Mouse (Mus musculus) forebrain, postnatal 0 days (tissue): ENCODE measurements around the gene Isyna1. TPM values are rescaled to one million over a fixed set of nuclear protein-coding genes. Genes with fewer than 3 reads are reported as not detected.

Experiments
- ATAC-seq: fragments of 200-750 bp; cut with Nextera tagmentation; 2 replicates; pipeline ENCODE4 v1.8.0; 2017; ENCODE audit warnings: mild to moderate bottlenecking, moderate library complexity
- DNase-seq: peaks from one replicate; pipeline ENCODE4 v3.0.0-alpha.2; 2015
- H3K27ac ChIP-seq: fragments of 300-500 bp; sonication (generic); 2 replicates; pipeline ENCODE4 v1.5.1; 2014; ENCODE audit warnings: low read depth, mild to moderate bottlenecking, antibody characterized with exemption, low read length, moderate library complexity, mixed read lengths
- H3K27me3 ChIP-seq: fragments of 300-500 bp; sonication (generic); 2 replicates; pipeline ENCODE4 v1.6.1; 2014; ENCODE audit warnings: mild to moderate bottlenecking, low read length, mixed read lengths; ENCODE audit not compliant: insufficient read depth
- H3K36me3 ChIP-seq: fragments of 300-500 bp; sonication (generic); 2 replicates; pipeline ENCODE4 v1.6.1; 2014; ENCODE audit warnings: mild to moderate bottlenecking, moderate library complexity; ENCODE audit not compliant: insufficient read depth
- H3K4me1 ChIP-seq: fragments of 300-500 bp; sonication (generic); 2 replicates; pipeline ENCODE4 v1.6.1; 2014; ENCODE audit warnings: antibody characterized with exemption; ENCODE audit not compliant: insufficient read depth
- H3K4me2 ChIP-seq: fragments of 300-500 bp; sonication (generic); 2 replicates; pipeline ENCODE4 v1.6.1; 2014; ENCODE audit warnings: low read depth, mild to moderate bottlenecking, moderate library complexity
- H3K4me3 ChIP-seq: fragments of 300-500 bp; sonication (generic); 2 replicates; pipeline ENCODE4 v1.5.1; 2014; ENCODE audit warnings: low read depth, low read length, mixed read lengths
- H3K9ac ChIP-seq: fragments of 300-500 bp; sonication (generic); 2 replicates; pipeline ENCODE4 v1.6.1; 2014; ENCODE audit warnings: mild to moderate bottlenecking
- H3K9me3 ChIP-seq: fragments of 300-500 bp; sonication (generic); 2 replicates; pipeline ENCODE4 v1.6.1; 2016; ENCODE audit warnings: low read length
- CTCF ChIP-seq: sonication (generic); IDR thresholded peaks from 2 replicates; pipeline ENCODE4 v1.5.1; 2016; ENCODE audit warnings: antibody characterized with exemption, control low read depth, low read depth
- WGBS: fragments of 180-500 bp; shearing (Covaris S2); extraction: QIAGEN DNeasy Blood & Tissue Kit; methylation state at CpG from one replicate; pipeline ENCODE4 v1.1.7; 2014; 5-methylcytosine and 5-hydroxymethylcytosine counted together
- polyA plus RNA-seq: library from polyadenylated mRNA; unstranded; fragments of >200 nt; fragmentation: Nextera tagmentation; extraction: Ambion mirVana; gene quantifications from 2 replicates; pipeline ENCODE4 v1.2.1, GENCODE M21; 2015
- total RNA-seq: library from RNA; depleted of rRNA; stranded (reverse); fragments of >200 nt; gene quantifications from 2 replicates; pipeline ENCODE4 v1.2.3, GENCODE M21; 2014

Gene Isyna1
- total and polyA plus RNA-seq, 2 experiments from 2014 or later = 106 to 136 TPM

- Histone ChIP-seq H3K27me3 (no peaks in the 10 kb centered on the region), H3K9me3 (no peaks in the 10 kb centered on the region), H3K9ac (no peak overlapping the region), H3K4me3 (no peak overlapping the region), H3K4me1 (no peaks in the 10 kb centered on the region), H3K27ac (no peak overlapping the region), H3K36me3 (no peaks in the 10 kb centered on the region), H3K4me2 (no peak overlapping the region)
- ATAC-seq (no peak), DNase-seq (no peak)
- TF ChIP-seq CTCF = no peak
- WGBS = 86% methylated on average over 7 of the region's 7 CpGs
Measured at GRCm38 (mm10) chr8:70561809-70562535, 32.2 kb upstream of the Isyna1 start.

- H3K9ac ChIP-seq = no peak overlapping the region
- ATAC-seq (no peak), DNase-seq (no peak)
- TF ChIP-seq CTCF = no peak
- H3K27ac ChIP-seq = no peak overlapping the region
- H3K4me3 ChIP-seq = no peak overlapping the region
- H3K36me3 ChIP-seq = no peaks in the 10 kb centered on the region
- no peaks in the 10 kb centered on the region for H3K27me3 ChIP-seq
- 78% methylated on average over 3 of the region's 3 CpGs for WGBS
- no peaks in the 10 kb centered on the region for H3K9me3 ChIP-seq
- no peaks in the 10 kb centered on the region for H3K4me1 ChIP-seq
- H3K4me2 ChIP-seq = no peak overlapping the region
Measured at GRCm38 (mm10) chr8:70562802-70563201, 31.4 kb upstream of the Isyna1 start.

GRCm38 (mm10) chr8:70563763-70564387 is 30.3 kb upstream of the Isyna1 start:
- Histone ChIP-seq H3K4me2 (no peak overlapping the region), H3K9me3 (no peaks in the 10 kb centered on the region), H3K4me1 (no peaks in the 10 kb centered on the region), H3K27me3 (no peaks in the 10 kb centered on the region), H3K36me3 (no peaks in the 10 kb centered on the region), H3K27ac (no peak overlapping the region), H3K4me3 (no peak overlapping the region), H3K9ac (no peak overlapping the region)
- 92% methylated on average over 6 of the region's 6 CpGs for WGBS
- ATAC-seq (no peak), DNase-seq (no peak)
- no peak for TF ChIP-seq CTCF

DNA sequence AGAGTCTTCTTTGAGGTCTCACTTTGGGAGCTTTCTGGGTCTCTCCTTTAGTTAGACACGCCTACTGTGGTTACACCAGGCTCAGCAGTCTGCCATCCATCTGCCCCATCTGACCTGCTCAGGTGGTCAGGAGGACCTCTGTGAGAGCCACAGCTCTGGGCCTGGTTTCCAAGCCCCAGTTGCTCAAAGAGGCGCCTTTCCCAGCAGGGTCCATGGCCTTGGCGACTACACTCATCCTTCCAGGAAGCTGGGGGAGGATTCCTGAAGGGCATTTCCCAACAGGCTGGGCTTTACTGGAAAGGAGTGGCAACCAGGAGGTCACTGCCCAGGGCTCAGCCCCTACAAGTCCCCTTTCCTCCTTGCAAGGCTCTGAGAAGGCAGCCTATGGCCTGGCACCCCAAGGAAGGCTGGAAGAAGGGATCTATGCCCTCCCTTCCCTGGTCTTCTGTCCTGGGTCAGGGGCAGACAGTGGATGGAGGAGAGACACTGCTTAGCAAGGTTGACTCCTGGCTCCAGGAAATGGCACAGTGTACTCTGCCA is 29.4 kb upstream of the Isyna1 start:
- no peak overlapping the region for H3K27ac ChIP-seq
- H3K4me1 ChIP-seq = no peaks in the 10 kb centered on the region
- no peaks in the 10 kb centered on the region for H3K36me3 ChIP-seq
- H3K4me2 ChIP-seq = no peak overlapping the region
- H3K9me3 ChIP-seq = no peaks in the 10 kb centered on the region
- H3K9ac ChIP-seq = no peak overlapping the region
- H3K4me3 ChIP-seq = no peak overlapping the region
- no peak for TF ChIP-seq CTCF
- ATAC-seq = no peak
- WGBS = 90% methylated on average over 3 of the region's 3 CpGs
- DNase-seq = no peak
- H3K27me3 ChIP-seq = no peaks in the 10 kb centered on the region

DNA sequence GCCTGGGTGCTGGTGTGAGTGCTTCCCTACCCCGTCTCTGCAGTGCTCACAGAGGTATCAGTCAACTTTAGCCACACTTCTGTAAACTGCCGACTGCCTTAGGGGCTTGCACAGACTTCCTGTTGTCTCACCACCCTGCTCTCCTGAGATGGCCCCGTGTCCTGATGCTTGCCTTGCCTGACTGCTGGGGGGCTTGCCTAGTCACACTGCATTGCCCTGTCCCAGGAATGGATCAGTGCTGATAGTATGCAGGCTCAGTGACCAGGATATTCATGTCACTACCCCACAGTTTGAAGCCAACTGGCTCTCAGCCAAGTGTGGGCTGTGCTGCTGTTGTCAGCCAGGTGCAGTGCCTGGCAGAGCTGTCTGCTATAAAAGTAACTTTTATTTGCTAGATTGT is 28.6 kb upstream of the Isyna1 start:
- DNase-seq = no peak
- no peak for TF ChIP-seq CTCF
- Histone ChIP-seq H3K27ac (no peak overlapping the region), H3K4me2 (no peak overlapping the region), H3K36me3 (no peaks in the 10 kb centered on the region), H3K9ac (no peak overlapping the region), H3K4me1 (no peaks in the 10 kb centered on the region), H3K4me3 (no peak overlapping the region), H3K9me3 (no peaks in the 10 kb centered on the region), H3K27me3 (no peaks in the 10 kb centered on the region)
- ATAC-seq = no peak
- WGBS = 76% methylated on average over 3 of the region's 3 CpGs

- no peaks in the 10 kb centered on the region for H3K4me1 ChIP-seq
- H3K27ac ChIP-seq = no peak overlapping the region
- TF ChIP-seq CTCF = no peak
- no peak overlapping the region for H3K9ac ChIP-seq
- H3K27me3 ChIP-seq = no peaks in the 10 kb centered on the region
- H3K36me3 ChIP-seq = peaks cover 10% of the 10 kb centered on the region; the same call in 1 of the 2 replicates
- no peak overlapping the region for H3K4me3 ChIP-seq
- H3K4me2 ChIP-seq = no peak overlapping the region
- ATAC-seq (no peak), DNase-seq (no peak)
- H3K9me3 ChIP-seq = no peaks in the 10 kb centered on the region
Measured at GRCm38 (mm10) chr8:70570360-70570759, 23.8 kb upstream of the Isyna1 start.

GRCm38 (mm10) chr8:70570990-70571389 is 23.2 kb upstream of the Isyna1 start:
- no peak for ATAC-seq

More at GRCm38 (mm10) chr8:70570990-70571389, 23.2 kb upstream of the Isyna1 start:
- Histone ChIP-seq H3K27ac (no peak overlapping the region), H3K36me3 (peaks cover 10% of the 10 kb centered on the region; the same call in 1 of the 2 replicates), H3K4me1 (no peaks in the 10 kb centered on the region), H3K9me3 (no peaks in the 10 kb centered on the region), H3K9ac (no peak overlapping the region), H3K4me2 (no peak overlapping the region), H3K4me3 (no peak overlapping the region), H3K27me3 (no peaks in the 10 kb centered on the region)
- no peak for TF ChIP-seq CTCF
- 71% methylated on average over 6 of the region's 6 CpGs for WGBS
- no peak for DNase-seq
